Mouse (Mus musculus): ENCODE measurements around the gene Pard3b.

Pard3b gene

GRCm38 (mm10) chr1:62632886-62633285, 994.3 kb downstream of the Pard3b start:
- no peak for DNase-seq (ENCODE audit: low read depth, low spot score)

GRCm38 (mm10) chr1:62635203-62635602, 996.6 kb downstream of the Pard3b start:
- no peak for DNase-seq (ENCODE audit: low read depth, low spot score)

DNA sequence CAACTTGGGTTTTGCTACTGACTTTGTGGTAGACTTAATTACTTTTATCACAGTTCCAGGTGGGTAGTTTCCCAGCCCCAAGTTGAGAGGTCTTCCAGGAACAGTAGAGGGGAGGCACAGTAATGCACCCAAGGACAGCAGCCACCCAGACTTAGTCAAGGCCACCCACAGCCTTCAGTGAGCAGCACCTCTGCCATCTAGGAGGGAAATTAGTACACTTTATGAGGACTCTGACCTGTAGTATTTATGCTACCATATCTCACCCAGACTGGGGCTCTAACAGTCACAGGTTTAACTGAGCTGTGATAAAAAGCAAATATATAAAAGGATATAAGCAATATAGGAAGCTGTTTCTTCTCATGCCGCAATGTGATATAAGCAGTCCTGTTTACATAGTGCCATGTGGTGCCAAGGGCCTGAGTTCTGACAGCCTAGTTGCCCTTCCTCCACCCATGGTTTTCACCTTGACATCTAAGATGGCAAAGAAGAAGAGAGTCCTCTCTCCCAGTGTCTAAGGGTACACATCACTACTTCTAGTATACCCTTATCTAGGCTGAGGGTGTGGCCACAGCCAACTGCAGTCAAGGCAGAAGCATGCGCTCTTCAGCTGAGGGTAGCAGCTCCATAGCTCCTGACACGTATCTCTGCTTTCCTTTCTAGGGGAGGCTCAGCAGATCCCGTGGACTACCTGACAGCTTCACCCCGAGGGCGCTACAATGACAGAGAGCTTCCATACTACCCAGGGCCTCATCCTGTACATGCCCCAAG, 998.5 kb downstream of the Pard3b start:
- no peak for DNase-seq (ENCODE audit: low read depth, low spot score)

DNA sequence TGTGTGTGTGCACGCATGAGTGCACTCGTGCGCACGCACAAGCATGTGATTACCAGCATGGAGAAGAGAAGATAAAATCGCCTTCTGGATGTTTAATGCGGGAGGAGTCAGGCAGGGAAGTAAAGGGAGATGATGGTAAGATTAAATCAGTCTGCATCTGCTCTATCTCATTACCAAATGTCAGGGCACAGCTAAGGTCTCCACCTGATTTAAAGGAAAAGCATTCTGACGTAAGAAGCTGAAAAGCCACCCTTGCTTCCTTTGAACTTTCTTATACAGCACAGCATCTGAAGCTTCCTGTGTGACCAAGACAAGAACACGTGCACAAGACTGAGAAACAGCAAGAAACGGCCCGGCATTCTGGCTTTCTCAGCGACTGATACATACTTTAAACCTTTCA, 1000.4 kb downstream of the Pard3b start:
- DNase-seq (ENCODE audit: low read depth, low spot score): no peak

GRCm38 (mm10) chr1:62639440-62639839, 1000.8 kb downstream of the Pard3b start:
- DNase-seq (ENCODE audit: low read depth, low spot score): no peak

DNA sequence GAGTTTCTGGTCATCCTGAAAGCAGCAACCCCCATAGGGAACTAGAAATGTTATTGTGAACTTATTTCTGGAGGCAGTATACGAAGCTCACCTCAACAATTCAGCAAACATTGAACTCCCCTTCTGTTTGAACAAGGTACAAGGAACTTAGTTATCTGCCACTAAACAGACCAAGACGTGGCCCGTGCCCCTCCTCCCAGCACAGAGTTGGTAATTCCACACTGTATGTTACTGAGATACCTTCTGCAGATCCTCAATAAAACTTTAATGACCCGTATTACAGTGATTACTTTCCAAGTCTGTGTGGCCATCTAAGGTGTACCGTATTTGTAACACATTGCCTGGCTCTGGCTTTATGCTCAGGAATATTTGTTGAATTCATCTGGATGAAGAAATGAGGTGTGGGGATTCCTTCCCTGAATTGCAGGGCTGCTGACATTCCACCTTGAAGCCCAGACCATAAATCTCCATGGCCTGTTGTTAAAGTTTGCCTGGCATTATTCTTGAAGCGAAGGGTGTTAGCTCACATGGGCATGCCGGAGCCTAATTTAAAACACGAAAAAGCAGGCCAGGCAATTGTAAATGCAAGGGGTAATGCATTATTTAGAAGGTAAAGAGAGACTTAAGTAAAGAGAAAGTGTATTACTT, 1006.1 kb downstream of the Pard3b start:
- DNase-seq (ENCODE audit: low read depth, low spot score): no peak

DNA sequence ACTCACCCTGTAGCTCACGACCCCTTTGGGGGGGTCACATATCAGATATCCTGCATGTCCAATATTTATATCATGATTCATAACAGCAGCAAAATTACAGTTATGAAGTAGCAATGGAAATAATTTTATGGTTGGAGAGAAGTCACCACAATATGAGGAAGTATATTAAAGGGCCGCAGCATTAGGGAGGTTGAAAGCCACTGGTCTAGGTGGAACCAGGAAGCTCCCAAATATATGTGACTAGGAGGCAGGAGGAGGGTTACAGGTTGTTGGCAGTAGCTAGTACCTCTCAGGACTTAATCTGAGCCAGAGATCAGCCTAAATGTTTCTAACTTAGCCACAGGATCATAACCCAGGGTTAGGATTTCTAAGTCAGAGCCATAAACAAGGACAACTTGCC, 1008.2 kb downstream of the Pard3b start:
- DNase-seq (ENCODE audit: low read depth, low spot score): no peak

GRCm38 (mm10) chr1:62648116-62648515, 1009.5 kb downstream of the Pard3b start:
- DNase-seq (ENCODE audit: low read depth, low spot score): no peak

GRCm38 (mm10) chr1:62648591-62648990, 1010.0 kb downstream of the Pard3b start:
- no peak for DNase-seq (ENCODE audit: low read depth, low spot score)

GRCm38 (mm10) chr1:62650491-62650890, 1011.9 kb downstream of the Pard3b start:
- no peak for DNase-seq (ENCODE audit: low read depth, low spot score)

- no peak for DNase-seq (ENCODE audit: low read depth, low spot score)
Observed at GRCm38 (mm10) chr1:62654436-62654835, 1015.8 kb downstream of the Pard3b start.

DNA sequence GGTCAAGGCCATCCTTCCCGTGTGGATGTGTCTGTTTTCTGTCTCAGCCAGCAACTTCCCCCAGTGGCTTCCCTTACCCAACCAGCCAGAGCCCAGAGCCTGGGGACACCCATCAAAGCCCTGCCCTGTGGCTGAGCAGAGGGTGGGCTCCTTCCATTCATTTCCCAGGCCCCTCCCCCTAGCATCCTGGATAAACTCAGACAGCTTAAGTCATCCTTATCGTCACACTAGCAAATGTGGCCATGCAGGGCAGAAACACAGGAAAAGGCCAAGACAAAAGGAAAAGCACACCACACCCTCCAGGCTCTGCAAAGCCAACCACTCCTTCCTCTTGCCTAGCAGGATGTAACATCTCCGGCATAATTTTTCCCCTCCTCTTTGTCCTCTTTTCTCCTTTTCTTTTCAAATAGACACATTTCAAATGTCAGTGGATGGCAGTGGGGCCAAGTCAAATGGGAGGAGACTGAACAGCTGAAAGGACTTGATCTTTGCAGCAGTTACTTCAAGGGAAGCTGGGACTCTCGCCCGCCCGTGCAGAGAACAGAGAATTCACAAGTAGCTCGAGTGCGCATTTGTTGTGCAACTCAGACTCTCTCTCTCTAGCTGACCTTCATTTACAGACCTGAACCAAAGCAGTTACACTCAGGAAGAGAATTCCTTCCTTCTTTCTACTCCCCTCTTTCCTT, 1026.5 kb downstream of the Pard3b start:
- no peak for DNase-seq (ENCODE audit: low read depth, low spot score)

- DNase-seq (ENCODE audit: low read depth, low spot score): no peak
Observed at GRCm38 (mm10) chr1:62665771-62666730, 1027.4 kb downstream of the Pard3b start.

- no peak for DNase-seq (ENCODE audit: low read depth, low spot score)
Observed at GRCm38 (mm10) chr1:62666780-62667179, 1028.2 kb downstream of the Pard3b start.

DNA sequence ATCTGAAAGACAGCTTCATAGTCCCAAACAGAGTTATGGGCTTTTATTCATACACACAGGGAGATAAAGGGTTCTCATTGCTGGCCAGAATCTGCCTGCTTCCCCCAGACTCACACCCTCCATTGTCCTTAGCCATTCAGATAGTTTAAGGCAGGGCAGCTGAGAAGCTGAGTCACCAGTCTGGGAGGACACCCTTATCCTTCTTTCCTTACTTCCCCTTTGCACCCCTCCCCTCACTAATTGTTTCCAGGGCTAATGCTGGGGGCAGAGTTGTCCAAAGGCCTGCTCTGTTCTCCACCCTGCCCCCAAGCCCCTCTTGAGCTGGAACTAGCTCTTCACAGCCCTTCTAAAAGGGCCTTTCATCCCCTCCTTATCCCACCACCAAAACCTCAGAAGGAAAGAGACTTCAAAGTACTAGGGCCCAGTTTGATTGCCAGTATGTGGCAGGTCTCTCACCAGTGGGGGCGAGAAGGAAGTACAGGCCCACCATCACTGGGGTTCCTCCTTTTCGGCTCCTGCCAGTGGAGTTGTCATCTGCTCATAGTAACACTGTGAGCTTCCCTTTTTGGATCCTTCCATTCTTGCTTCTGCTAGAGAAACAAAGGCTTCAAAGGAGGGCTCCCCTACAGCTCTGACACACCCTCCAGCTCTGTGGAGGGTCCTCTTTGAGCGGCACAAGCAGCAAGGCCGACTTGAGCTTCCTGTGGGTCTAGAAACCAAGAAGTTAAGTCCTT, 1040.2 kb downstream of the Pard3b start:
- no peak for DNase-seq (ENCODE audit: low read depth, low spot score)

GRCm38 (mm10) chr1:62679466-62679865, 1040.8 kb downstream of the Pard3b start:
- no peak for DNase-seq (ENCODE audit: low read depth, low spot score)

DNA sequence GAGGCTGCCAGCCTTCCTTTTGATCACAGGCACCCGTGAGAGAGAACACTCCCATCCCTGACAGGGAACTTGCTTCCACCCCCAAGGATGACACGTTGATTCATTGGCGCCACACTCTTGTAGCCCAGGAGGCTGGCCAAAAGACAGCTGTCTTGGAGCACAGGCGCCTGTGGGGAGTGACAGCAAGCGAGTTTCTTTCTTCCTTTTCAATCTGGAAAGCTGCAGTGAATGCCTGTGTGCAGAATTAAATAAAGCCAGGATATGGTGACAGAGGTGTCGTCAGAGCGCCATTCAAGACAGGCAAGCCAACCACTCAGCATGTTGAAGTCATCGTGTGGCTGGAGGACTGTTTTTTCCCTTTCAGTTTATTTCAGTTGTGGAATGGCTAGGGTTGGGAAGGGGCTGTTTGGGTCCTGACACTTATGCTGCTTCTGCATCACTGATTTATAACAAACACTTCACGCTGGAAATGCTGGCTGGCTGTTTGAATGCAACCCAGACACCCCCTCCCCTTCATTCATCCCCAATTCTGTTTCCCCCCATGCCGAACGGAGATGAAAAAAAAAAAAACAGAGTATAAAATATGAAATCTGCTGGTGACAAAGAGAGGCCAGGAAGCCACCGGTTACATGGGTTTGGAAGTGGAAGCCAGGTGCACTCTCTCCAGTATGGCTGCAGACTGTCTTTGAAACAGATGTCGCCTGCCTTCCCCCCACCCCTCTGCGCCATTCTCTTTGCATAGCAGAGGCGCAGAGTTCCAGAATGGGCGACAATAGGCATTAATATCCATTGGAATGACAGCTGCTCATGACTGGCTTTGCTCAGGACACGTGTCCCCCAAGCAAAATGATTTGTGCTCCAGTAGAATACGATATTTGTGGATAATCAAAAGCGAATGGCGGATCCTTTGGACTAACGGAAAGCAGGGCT, 1044.1 kb downstream of the Pard3b start:
- DNase-seq (ENCODE audit: low read depth, low spot score): no peak

- no peak for DNase-seq (ENCODE audit: low read depth, low spot score)
Observed at GRCm38 (mm10) chr1:62683498-62683897, 1044.9 kb downstream of the Pard3b start.

GRCm38 (mm10) chr1:62687511-62687910, 1048.9 kb downstream of the Pard3b start:
- no peak for DNase-seq (ENCODE audit: low read depth, low spot score)

- DNase-seq (ENCODE audit: low read depth, low spot score): no peak
Observed at GRCm38 (mm10) chr1:62691175-62691574, 1052.6 kb downstream of the Pard3b start.

Data from retina, postnatal 7 days (tissue).